Mouse (Mus musculus): ENCODE measurements at regions not wholly inside any gene's neighbourhood (a gene's known extent, or its start where the extent isn't known, plus 50 kb on each side); places are given as distances from the start of the nearest gene placed in this dataset.
A peak's percentile ranks its signal among the peaks of the same experiment; 100 is the strongest.

GRCm38 (mm10) chrX:68486585-68486984 is 191.8 kb upstream of the Fmr1 start:
- DNase-seq (ENCODE audit: low read depth, low spot score), result no peak

- peak; percentile 83 for DNase-seq (ENCODE audit: low read depth, low spot score)
Measured at GRCm38 (mm10) chrX:68492052-68492451, 186.3 kb upstream of the Fmr1 start.

- no peak for DNase-seq (ENCODE audit: low read depth, low spot score)
Measured at GRCm38 (mm10) chrX:68494398-68495143, 183.8 kb upstream of the Fmr1 start.

- DNase-seq (ENCODE audit: low read depth, low spot score), result no peak
Measured at GRCm38 (mm10) chrX:68495144-68495493, 183.2 kb upstream of the Fmr1 start.

- DNase-seq (ENCODE audit: low read depth, low spot score), result no peak
Measured at GRCm38 (mm10) chrX:68495751-68496150, 182.6 kb upstream of the Fmr1 start.

- DNase-seq (ENCODE audit: low read depth, low spot score), result no peak
Measured at GRCm38 (mm10) chrX:68497886-68498285, 180.5 kb upstream of the Fmr1 start.

GRCm38 (mm10) chrX:68502938-68503337 is 175.4 kb upstream of the Fmr1 start:
- DNase-seq (ENCODE audit: low read depth, low spot score), result no peak

GRCm38 (mm10) chrX:68507664-68508063 is 170.7 kb upstream of the Fmr1 start:
- no peak for DNase-seq (ENCODE audit: low read depth, low spot score)

- peak; percentile 86 for DNase-seq (ENCODE audit: low read depth, low spot score)
Measured at GRCm38 (mm10) chrX:68512213-68512766, 166.1 kb upstream of the Fmr1 start.

- DNase-seq (ENCODE audit: low read depth, low spot score), result no peak
Measured at GRCm38 (mm10) chrX:68546561-68546960, 131.8 kb upstream of the Fmr1 start.

GRCm38 (mm10) chrX:68554031-68554430 is 124.3 kb upstream of the Fmr1 start:
- DNase-seq (ENCODE audit: low read depth, low spot score), result peak; percentile 2

- no peak for DNase-seq (ENCODE audit: low read depth, low spot score)
Measured at GRCm38 (mm10) chrX:68557717-68558116, 120.6 kb upstream of the Fmr1 start.

- peak; percentile 59 for DNase-seq (ENCODE audit: low read depth, low spot score)
Measured at GRCm38 (mm10) chrX:68585246-68585645, 93.1 kb upstream of the Fmr1 start.

- DNase-seq (ENCODE audit: low read depth, low spot score), result no peak
Measured at GRCm38 (mm10) chrX:68622141-68622540, 56.2 kb upstream of the Fmr1 start.

All from ZHBTc4 (cell line).